Mouse (Mus musculus) cortical plate, adult 2 months (tissue): ENCODE results near the gene Arhgap22.

ENCODE experiments used
- CTCF ChIP-seq: fragments of 200-500 bp; IDR thresholded peaks from 2 replicates; pipeline ENCODE4 v1.5.1; 2011; ENCODE audit warnings: mild to moderate bottlenecking, control low read depth, low read length; ENCODE audit not compliant: insufficient read depth; ENCODE audit errors: extremely low read depth
- POLR2A ChIP-seq: fragments of 200-500 bp; IDR thresholded peaks from 2 replicates; pipeline ENCODE4 v1.6.1; 2011; ENCODE audit warnings: mild to moderate bottlenecking, low read length, control low read depth; ENCODE audit not compliant: insufficient read depth; ENCODE audit errors: extremely low read depth

- no peak for TF ChIP-seq CTCF
- TF ChIP-seq POLR2A, result no peak
Measured at GRCm38 (mm10) chr14:33244946-33245345, 31.1 kb downstream of the Arhgap22 start.
